Mouse (Mus musculus) midbrain, embryonic 13.5 days (tissue): ENCODE data around the gene Sys1. TPM values are rescaled to one million over a fixed set of nuclear protein-coding genes. Genes with fewer than 3 reads are reported as not detected.

Source experiments
- ATAC-seq: fragments of 200-750 bp; cut with Nextera tagmentation; 2 replicates; pipeline ENCODE4 v1.8.0; 2017; ENCODE audit warnings: mild to moderate bottlenecking, moderate TSS enrichment, moderate library complexity
- H3K27ac ChIP-seq: fragments of 300-500 bp; sonication (generic); 2 replicates; pipeline ENCODE4 v1.5.1; 2015; ENCODE audit warnings: inconsistent platforms, mild to moderate bottlenecking, moderate library complexity
- H3K27me3 ChIP-seq: fragments of 300-500 bp; sonication (generic); 2 replicates; pipeline ENCODE4 v1.6.1; 2015; ENCODE audit warnings: mild to moderate bottlenecking, inconsistent platforms
- H3K36me3 ChIP-seq: fragments of 300-500 bp; sonication (generic); 2 replicates; pipeline ENCODE4 v1.6.1; 2015; ENCODE audit warnings: mild to moderate bottlenecking, inconsistent platforms
- H3K4me1 ChIP-seq: fragments of 300-500 bp; sonication (generic); replicated peaks from 2 replicates; pipeline ENCODE4 v1.6.1; 2015; ENCODE audit warnings: inconsistent platforms
- H3K4me2 ChIP-seq: fragments of 300-500 bp; sonication (generic); replicated peaks from 2 replicates; pipeline ENCODE4 v1.6.1; 2015; ENCODE audit warnings: moderate library complexity, mild to moderate bottlenecking, inconsistent platforms
- H3K4me3 ChIP-seq: fragments of 300-500 bp; sonication (generic); replicated peaks from 2 replicates; pipeline ENCODE4 v1.5.1; 2015; ENCODE audit warnings: mild to moderate bottlenecking, inconsistent platforms
- H3K9ac ChIP-seq: fragments of 300-500 bp; sonication (generic); replicated peaks from 2 replicates; pipeline ENCODE4 v1.6.1; 2015; ENCODE audit warnings: mild to moderate bottlenecking, inconsistent platforms
- H3K9me3 ChIP-seq: fragments of 300-500 bp; sonication (generic); 2 replicates; pipeline ENCODE4 v1.6.1; 2016; ENCODE audit warnings: mild to moderate bottlenecking, inconsistent platforms
- WGBS: fragments of 180-500 bp; shearing (Covaris S2); methylation state at CpG from one replicate; pipeline ENCODE4 v1.1.7; 2015; 5-methylcytosine and 5-hydroxymethylcytosine counted together
- polyA plus RNA-seq: library from polyadenylated mRNA; unstranded; fragments of >200 nt; fragmentation: Nextera tagmentation; extraction: Ambion mirVana; gene quantifications from 2 replicates; pipeline ENCODE4 v1.2.1, GENCODE M21; 2015

Sys1 gene
- polyA plus RNA-seq, 1 experiment from 2014 or later: 81.1 TPM

GRCm38 (mm10) chr2:164514916-164515315 lies 58.2 kb downstream of the Sys1 start:
- H3K27me3 ChIP-seq: no peaks in the 10 kb centered on the region
- H3K9me3 ChIP-seq: no peaks in the 10 kb centered on the region; the same call in 1 of the 2 replicates
- 83% methylated on average over 3 of the region's 3 CpGs for WGBS
- H3K36me3 ChIP-seq: no peaks in the 10 kb centered on the region
- no peak overlapping the region for H3K4me3 ChIP-seq
- H3K4me1 ChIP-seq: no peaks in the 10 kb centered on the region
- H3K9ac ChIP-seq: no peak overlapping the region
- no peak for ATAC-seq
- H3K27ac ChIP-seq: no peak overlapping the region
- no peak overlapping the region for H3K4me2 ChIP-seq

GRCm38 (mm10) chr2:164515897-164516296 lies 59.1 kb downstream of the Sys1 start:
- Histone ChIP-seq H3K36me3 (no peaks in the 10 kb centered on the region), H3K9me3 (no peaks in the 10 kb centered on the region; the same call in 1 of the 2 replicates), H3K4me2 (no peak overlapping the region), H3K9ac (no peak overlapping the region), H3K27ac (no peak overlapping the region), H3K27me3 (no peaks in the 10 kb centered on the region), H3K4me3 (no peak overlapping the region), H3K4me1 (no peaks in the 10 kb centered on the region)
- WGBS: 84% methylated on average over 9 of the region's 9 CpGs
- no peak for ATAC-seq

GRCm38 (mm10) chr2:164516592-164516991 lies 59.8 kb downstream of the Sys1 start:
- WGBS: 91% methylated on average over 11 of the region's 11 CpGs
- H3K9me3 ChIP-seq: no peaks in the 10 kb centered on the region; the same call in 1 of the 2 replicates
- no peak for ATAC-seq
- no peak overlapping the region for H3K4me3 ChIP-seq
- no peak overlapping the region for H3K4me2 ChIP-seq
- no peak overlapping the region for H3K9ac ChIP-seq
- no peaks in the 10 kb centered on the region for H3K36me3 ChIP-seq
- H3K27me3 ChIP-seq: no peaks in the 10 kb centered on the region
- H3K4me1 ChIP-seq: no peaks in the 10 kb centered on the region
- no peak overlapping the region for H3K27ac ChIP-seq

- Histone ChIP-seq H3K27ac (no peak overlapping the region), H3K9me3 (no peaks in the 10 kb centered on the region; the same call in 1 of the 2 replicates), H3K4me1 (no peaks in the 10 kb centered on the region), H3K27me3 (no peaks in the 10 kb centered on the region), H3K4me2 (no peak overlapping the region), H3K9ac (no peak overlapping the region), H3K36me3 (no peaks in the 10 kb centered on the region), H3K4me3 (no peak overlapping the region)
- ATAC-seq: no peak
- 31% methylated on average over 9 of the region's 10 CpGs for WGBS
Observed at GRCm38 (mm10) chr2:164517485-164518221, 60.9 kb downstream of the Sys1 start.

- Histone ChIP-seq H3K4me1 (no peaks in the 10 kb centered on the region), H3K9ac (no peak overlapping the region), H3K9me3 (no peaks in the 10 kb centered on the region; the same call in 1 of the 2 replicates), H3K4me3 (no peak overlapping the region), H3K4me2 (no peak overlapping the region), H3K27me3 (no peaks in the 10 kb centered on the region), H3K27ac (no peak overlapping the region), H3K36me3 (no peaks in the 10 kb centered on the region)
- no peak for ATAC-seq
- WGBS: 62% methylated on average over 11 of the region's 11 CpGs
Observed at GRCm38 (mm10) chr2:164518266-164519170, 61.8 kb downstream of the Sys1 start.

GRCm38 (mm10) chr2:164519171-164519526 lies 62.4 kb downstream of the Sys1 start:
- no peak overlapping the region for H3K9ac ChIP-seq
- H3K9me3 ChIP-seq: no peaks in the 10 kb centered on the region; the same call in 1 of the 2 replicates
- H3K36me3 ChIP-seq: no peaks in the 10 kb centered on the region
- no peak overlapping the region for H3K4me3 ChIP-seq
- no peaks in the 10 kb centered on the region for H3K4me1 ChIP-seq
- no peak overlapping the region for H3K27ac ChIP-seq
- H3K4me2 ChIP-seq: no peak overlapping the region
- no peak for ATAC-seq
- WGBS: 82% methylated on average over 6 of the region's 6 CpGs
- H3K27me3 ChIP-seq: no peaks in the 10 kb centered on the region

- H3K4me3 ChIP-seq: no peak overlapping the region
- H3K9ac ChIP-seq: no peak overlapping the region
- 9% methylated on average over 3 of the region's 3 CpGs for WGBS
- ATAC-seq: 0 out of 2 replicates have a peak, but pooled peaks have one; percentile 40
- no peaks in the 10 kb centered on the region for H3K4me1 ChIP-seq
- no peaks in the 10 kb centered on the region for H3K27me3 ChIP-seq
- H3K36me3 ChIP-seq: no peaks in the 10 kb centered on the region
- H3K9me3 ChIP-seq: peaks cover 4% of the 10 kb centered on the region; the same call in 1 of the 2 replicates
- H3K4me2 ChIP-seq: no peak overlapping the region
- H3K27ac ChIP-seq: no peak overlapping the region
Observed at GRCm38 (mm10) chr2:164520782-164521181, 64.0 kb downstream of the Sys1 start.

GRCm38 (mm10) chr2:164521841-164522240 lies 65.1 kb downstream of the Sys1 start:
- no peaks in the 10 kb centered on the region for H3K4me1 ChIP-seq
- H3K9ac ChIP-seq: no peak overlapping the region
- ATAC-seq: no peak
- peaks cover 12% of the 10 kb centered on the region for H3K9me3 ChIP-seq
- H3K4me3 ChIP-seq: no peak overlapping the region
- no peaks in the 10 kb centered on the region for H3K36me3 ChIP-seq
- H3K27ac ChIP-seq: no peak overlapping the region
- 17% methylated on average over 11 of the region's 11 CpGs for WGBS
- no peak overlapping the region; the same call in 1 of the 2 replicates for H3K4me2 ChIP-seq
- H3K27me3 ChIP-seq: no peaks in the 10 kb centered on the region

- 21% methylated on average over 8 of the region's 8 CpGs for WGBS
- ATAC-seq: no peak
- Histone ChIP-seq H3K4me3 (no peak overlapping the region), H3K27me3 (no peaks in the 10 kb centered on the region), H3K9ac (no peak overlapping the region), H3K9me3 (peaks cover 14% of the 10 kb centered on the region), H3K27ac (no peak overlapping the region), H3K4me2 (no peak overlapping the region), H3K36me3 (no peaks in the 10 kb centered on the region), H3K4me1 (no peaks in the 10 kb centered on the region)
Observed at GRCm38 (mm10) chr2:164522280-164522679, 65.5 kb downstream of the Sys1 start.

- no peak overlapping the region for H3K4me2 ChIP-seq
- H3K4me1 ChIP-seq: no peaks in the 10 kb centered on the region
- no peak overlapping the region for H3K4me3 ChIP-seq
- H3K9me3 ChIP-seq: peaks cover 14% of the 10 kb centered on the region
- H3K36me3 ChIP-seq: no peaks in the 10 kb centered on the region
- no peak overlapping the region for H3K9ac ChIP-seq
- 80% methylated on average over 10 of the region's 10 CpGs for WGBS
- no peak for ATAC-seq
- no peak overlapping the region for H3K27ac ChIP-seq
- H3K27me3 ChIP-seq: no peaks in the 10 kb centered on the region
Observed at GRCm38 (mm10) chr2:164523301-164523773, 66.6 kb downstream of the Sys1 start.

GRCm38 (mm10) chr2:164528557-164528956 lies 71.8 kb downstream of the Sys1 start:
- H3K9me3 ChIP-seq: peaks cover 14% of the 10 kb centered on the region
- H3K27ac ChIP-seq: no peak overlapping the region
- WGBS: 70% methylated on average over 5 of the region's 5 CpGs
- H3K36me3 ChIP-seq: no peaks in the 10 kb centered on the region
- ATAC-seq: no peak
- H3K27me3 ChIP-seq: no peaks in the 10 kb centered on the region
- no peaks in the 10 kb centered on the region for H3K4me1 ChIP-seq
- no peak overlapping the region for H3K4me3 ChIP-seq
- no peak overlapping the region for H3K9ac ChIP-seq
- H3K4me2 ChIP-seq: no peak overlapping the region
